Mouse (Mus musculus) liver, embryonic 11.5 days (tissue): ENCODE measurements around the gene Tcl1b2. TPM values are rescaled to one million over a fixed set of nuclear protein-coding genes. Genes with fewer than 3 reads are reported as not detected.
A peak's percentile ranks its signal among the peaks of the same experiment; 100 is the strongest.

Experiments
- ATAC-seq: fragments of 200-750 bp; cut with Nextera tagmentation; replicated peaks from 2 replicates; pipeline ENCODE4 v1.8.0; 2017; ENCODE audit warnings: moderate number of reproducible peaks, mild to moderate bottlenecking, moderate TSS enrichment, moderate library complexity; ENCODE audit not compliant: low FRiP score
- DNase-seq: peaks from one replicate; pipeline ENCODE4 v3.0.0-alpha.2; 2017; ENCODE audit warnings: low spot score
- H3K27ac ChIP-seq: fragments of 300-500 bp; sonication (generic); 2 replicates; pipeline ENCODE4 v1.5.1; 2014; ENCODE audit warnings: mild to moderate bottlenecking, low read depth, low read length, control low read depth
- H3K27me3 ChIP-seq: fragments of 300-500 bp; sonication (generic); replicated peaks from 2 replicates; pipeline ENCODE4 v1.6.1; 2014; ENCODE audit warnings: low read length, mixed read lengths; ENCODE audit not compliant: control insufficient read depth, insufficient read depth
- H3K36me3 ChIP-seq: fragments of 300-500 bp; sonication (generic); 2 replicates; pipeline ENCODE4 v1.6.1; 2014; ENCODE audit warnings: mild to moderate bottlenecking, low read length, moderate library complexity, mixed read lengths; ENCODE audit not compliant: control insufficient read depth, insufficient read depth
- H3K4me1 ChIP-seq: fragments of 300-500 bp; sonication (generic); replicated peaks from 2 replicates; pipeline ENCODE4 v1.6.1; 2014; ENCODE audit warnings: low read length, mixed read lengths; ENCODE audit not compliant: control insufficient read depth, insufficient read depth
- H3K4me2 ChIP-seq: fragments of 300-500 bp; sonication (generic); 2 replicates; pipeline ENCODE4 v1.6.1; 2014; ENCODE audit warnings: mild to moderate bottlenecking, control low read depth, moderate library complexity
- H3K4me3 ChIP-seq: fragments of 300-500 bp; sonication (generic); 2 replicates; pipeline ENCODE4 v1.5.1; 2014; ENCODE audit warnings: low read depth, low read length, control low read depth
- H3K9ac ChIP-seq: fragments of 300-500 bp; sonication (generic); 2 replicates; pipeline ENCODE4 v1.6.1; 2014; ENCODE audit warnings: low read depth, low read length, control low read depth
- H3K9me3 ChIP-seq: fragments of 300-500 bp; sonication (generic); 2 replicates; pipeline ENCODE4 v1.6.1; 2016; ENCODE audit warnings: low read length, inconsistent platforms, mixed read lengths; ENCODE audit not compliant: control insufficient read depth
- WGBS: fragments of 180-500 bp; shearing (Covaris S2); extraction: QIAGEN DNeasy Blood & Tissue Kit; methylation state at CpG from one replicate; pipeline ENCODE4 v1.1.7; 2014; 5-methylcytosine and 5-hydroxymethylcytosine counted together
- polyA plus RNA-seq: library from polyadenylated mRNA; unstranded; fragments of >200 nt; fragmentation: Nextera tagmentation; extraction: Ambion mirVana; gene quantifications from 2 replicates; pipeline ENCODE4 v1.2.1, GENCODE M21; 2014

The Tcl1b2 gene
- polyA plus RNA-seq, result not detected in 2 replicates

DNA sequence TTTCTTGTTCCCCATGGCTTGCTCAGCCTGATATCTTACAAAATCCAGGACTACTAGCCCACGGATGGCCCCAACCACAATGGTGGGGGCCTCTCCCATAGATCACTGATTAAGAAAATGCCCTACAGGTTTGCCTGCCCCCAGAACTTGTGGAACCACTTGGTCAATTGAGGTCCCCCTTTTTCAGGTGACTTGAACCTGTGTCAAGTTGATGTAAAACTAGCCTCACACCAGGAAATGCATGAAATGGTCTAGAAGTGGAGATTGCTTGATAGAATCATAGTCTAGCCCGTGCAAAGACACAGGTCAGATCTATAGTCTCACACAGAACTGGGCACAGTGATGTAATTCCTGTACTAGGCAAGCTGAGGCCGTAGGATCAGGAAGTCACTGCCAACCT, at the start of gene Tcl1b2:
TSS of gene Tcl1b2 (plus strand) at position 301 of the 400 bp plus-strand sequence.
- Histone ChIP-seq H3K27ac (no peak within 1 kb of the TSS), H3K9ac (no peak within 1 kb of the TSS), H3K4me1 (no peaks in the 10 kb centered on the region), H3K27me3 (no peaks in the 10 kb centered on the region), H3K4me3 (no peak within 1 kb of the TSS), H3K36me3 (no peaks in the 10 kb centered on the region), H3K4me2 (no peak within 1 kb of the TSS), H3K9me3 (no peaks in the 10 kb centered on the region)
- ATAC-seq, result no peak
- no peak for DNase-seq
- WGBS, result 55% methylated on average over 3 of the region's 3 CpGs

GRCm38 (mm10) chr12:105099466-105100044, 46.3 kb upstream of the Tcl1b2 start:
- Histone ChIP-seq H3K9me3 (no peaks in the 10 kb centered on the region), H3K4me1 (no peaks in the 10 kb centered on the region), H3K36me3 (no peaks in the 10 kb centered on the region), H3K4me2 (no peak overlapping the region), H3K9ac (no peak overlapping the region), H3K27ac (no peak overlapping the region), H3K4me3 (no peak overlapping the region), H3K27me3 (no peaks in the 10 kb centered on the region)
- ATAC-seq (no peak), DNase-seq (no peak)
- 68% methylated on average over 9 of the region's 9 CpGs for WGBS

- ATAC-seq (no peak), DNase-seq (no peak)
- Histone ChIP-seq H3K36me3 (no peaks in the 10 kb centered on the region), H3K4me2 (no peak overlapping the region), H3K9me3 (no peaks in the 10 kb centered on the region), H3K27ac (no peak overlapping the region), H3K4me3 (no peak overlapping the region), H3K4me1 (no peaks in the 10 kb centered on the region), H3K27me3 (no peaks in the 10 kb centered on the region), H3K9ac (no peak overlapping the region)
- 56% methylated on average over 8 of the region's 8 CpGs for WGBS
These were observed 42.9 kb upstream of the Tcl1b2 start for GRCm38 (mm10) chr12:105102901-105103300.

DNA sequence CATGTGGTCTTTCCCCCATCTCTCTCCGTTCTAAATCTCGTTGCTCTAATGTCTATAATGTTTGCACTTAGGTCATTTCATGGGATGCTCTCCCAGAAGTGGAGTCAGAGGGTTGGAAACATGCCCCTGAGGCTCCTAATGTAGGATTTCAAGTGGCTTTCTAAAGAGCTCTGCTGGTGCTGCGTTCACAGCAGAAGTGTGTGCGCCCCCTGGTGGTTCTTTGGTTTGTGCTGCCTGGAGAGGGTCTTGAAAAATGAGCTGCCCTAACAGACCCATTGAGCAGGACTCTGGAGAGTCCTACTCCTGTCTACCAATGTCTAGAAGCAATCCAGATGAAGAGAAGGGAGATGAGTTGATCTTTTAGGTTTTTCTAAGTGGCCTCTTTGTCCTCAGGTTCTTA, 41.8 kb upstream of the Tcl1b2 start:
- 4% methylated on average over 4 of the region's 4 CpGs for WGBS
- Histone ChIP-seq H3K27me3 (no peaks in the 10 kb centered on the region), H3K9ac (no peak overlapping the region), H3K4me1 (no peaks in the 10 kb centered on the region), H3K27ac (no peak overlapping the region), H3K36me3 (no peaks in the 10 kb centered on the region), H3K4me2 (no peak overlapping the region), H3K4me3 (no peak overlapping the region), H3K9me3 (no peaks in the 10 kb centered on the region)
- DNase-seq (peak; percentile 71), ATAC-seq (peak; percentile 49; the same call in 1 of the 2 replicates)

GRCm38 (mm10) chr12:105105326-105105725, 40.5 kb upstream of the Tcl1b2 start:
- no peak for ATAC-seq
- Histone ChIP-seq H3K36me3 (no peaks in the 10 kb centered on the region), H3K27me3 (no peaks in the 10 kb centered on the region), H3K9me3 (no peaks in the 10 kb centered on the region), H3K27ac (no peak overlapping the region), H3K4me1 (no peaks in the 10 kb centered on the region), H3K4me3 (no peak overlapping the region), H3K4me2 (no peak overlapping the region), H3K9ac (no peak overlapping the region)
- DNase-seq, result no peak
- 79% methylated on average over 5 of the region's 5 CpGs for WGBS

DNA sequence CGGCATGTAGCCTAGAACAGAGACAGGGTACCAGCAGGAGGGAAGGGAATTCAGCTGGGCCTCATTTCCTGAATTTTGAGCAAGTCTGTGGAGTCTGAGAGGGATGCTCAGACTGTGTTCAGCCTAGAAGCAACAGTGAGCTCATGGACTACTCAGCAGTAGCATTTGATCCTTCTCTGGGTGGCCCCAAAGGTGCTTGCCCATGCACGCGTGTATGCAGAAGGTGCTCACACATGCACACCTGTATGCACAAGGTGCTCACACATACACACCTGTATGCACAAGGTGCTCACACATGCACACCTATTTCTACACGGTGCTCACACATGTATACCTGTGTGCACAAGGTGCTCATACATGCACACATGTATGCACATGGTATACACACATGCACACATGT, 37.0 kb upstream of the Tcl1b2 start:
- Histone ChIP-seq H3K4me1 (no peaks in the 10 kb centered on the region; the same call in 1 of the 2 replicates), H3K9me3 (no peaks in the 10 kb centered on the region), H3K9ac (no peak overlapping the region), H3K4me3 (no peak overlapping the region), H3K36me3 (no peaks in the 10 kb centered on the region), H3K27me3 (no peaks in the 10 kb centered on the region), H3K27ac (no peak overlapping the region), H3K4me2 (no peak overlapping the region)
- ATAC-seq (no peak), DNase-seq (no peak)
- WGBS, result 87% methylated on average over 4 of the region's 4 CpGs

- WGBS, result 43% methylated on average over 3 of the region's 3 CpGs
- ATAC-seq (no peak), DNase-seq (no peak)
- no peak overlapping the region for H3K27ac ChIP-seq
- no peaks in the 10 kb centered on the region for H3K9me3 ChIP-seq
- no peak overlapping the region for H3K4me3 ChIP-seq
- H3K9ac ChIP-seq, result no peak overlapping the region
- no peaks in the 10 kb centered on the region for H3K27me3 ChIP-seq
- no peaks in the 10 kb centered on the region; the same call in 1 of the 2 replicates for H3K4me1 ChIP-seq
- no peak overlapping the region for H3K4me2 ChIP-seq
- H3K36me3 ChIP-seq, result no peaks in the 10 kb centered on the region
These were observed 36.4 kb upstream of the Tcl1b2 start for GRCm38 (mm10) chr12:105109406-105109805.

GRCm38 (mm10) chr12:105109812-105110211, 36.0 kb upstream of the Tcl1b2 start:
- Histone ChIP-seq H3K9me3 (no peaks in the 10 kb centered on the region), H3K4me1 (no peaks in the 10 kb centered on the region; the same call in 1 of the 2 replicates), H3K9ac (no peak overlapping the region), H3K36me3 (no peaks in the 10 kb centered on the region), H3K4me3 (no peak overlapping the region), H3K27ac (no peak overlapping the region), H3K27me3 (no peaks in the 10 kb centered on the region), H3K4me2 (no peak overlapping the region)
- ATAC-seq (no peak), DNase-seq (no peak)
- WGBS, result 52% methylated on average over 4 of the region's 4 CpGs

GRCm38 (mm10) chr12:105112321-105112988, 33.4 kb upstream of the Tcl1b2 start:
- Histone ChIP-seq H3K9ac (no peak overlapping the region), H3K27me3 (no peaks in the 10 kb centered on the region), H3K4me1 (no peaks in the 10 kb centered on the region; the same call in 1 of the 2 replicates), H3K27ac (no peak overlapping the region), H3K4me3 (no peak overlapping the region), H3K9me3 (no peaks in the 10 kb centered on the region), H3K4me2 (no peak overlapping the region), H3K36me3 (no peaks in the 10 kb centered on the region)
- WGBS, result 43% methylated on average over 13 of the region's 13 CpGs
- ATAC-seq (no peak), DNase-seq (no peak)
